Mouse (Mus musculus) liver, embryonic 16.5 days (tissue): ENCODE results near the gene Natd1. TPM values are rescaled to one million over a fixed set of nuclear protein-coding genes. Genes with fewer than 3 reads are reported as not detected.
A peak's percentile ranks its signal among the peaks of the same experiment; 100 is the strongest.

Experiments used
- ATAC-seq: fragments of 200-750 bp; cut with Nextera tagmentation; 2 replicates; pipeline ENCODE4 v1.8.0; 2017; ENCODE audit warnings: low read depth, mild to moderate bottlenecking, moderate number of reproducible peaks, moderate library complexity
- H3K27ac ChIP-seq: fragments of 300-500 bp; sonication (generic); 2 replicates; pipeline ENCODE4 v1.5.1; 2014; ENCODE audit warnings: mild to moderate bottlenecking, low read length
- H3K27me3 ChIP-seq: fragments of 300-500 bp; sonication (generic); 2 replicates; pipeline ENCODE4 v1.6.1; 2014; ENCODE audit warnings: low read depth, low read length, mixed read lengths; ENCODE audit not compliant: control insufficient read depth, insufficient read depth
- H3K36me3 ChIP-seq: fragments of 300-500 bp; sonication (generic); 2 replicates; pipeline ENCODE4 v1.6.1; 2014; ENCODE audit warnings: mild to moderate bottlenecking; ENCODE audit not compliant: control insufficient read depth, insufficient read depth
- H3K4me1 ChIP-seq: fragments of 300-500 bp; sonication (generic); 2 replicates; pipeline ENCODE4 v1.6.1; 2014; ENCODE audit warnings: low read depth, low read length, mixed read lengths; ENCODE audit not compliant: control insufficient read depth
- H3K4me2 ChIP-seq: fragments of 300-500 bp; sonication (generic); 2 replicates; pipeline ENCODE4 v1.6.1; 2014; ENCODE audit warnings: low read depth, low read length, mixed read lengths
- H3K4me3 ChIP-seq: fragments of 300-500 bp; sonication (generic); 2 replicates; pipeline ENCODE4 v1.5.1; 2014; ENCODE audit warnings: low read depth, mild to moderate bottlenecking, low read length
- H3K9ac ChIP-seq: fragments of 300-500 bp; sonication (generic); 2 replicates; pipeline ENCODE4 v1.6.1; 2014; ENCODE audit warnings: low read depth, low read length
- H3K9me3 ChIP-seq: fragments of 300-500 bp; sonication (generic); replicated peaks from 2 replicates; pipeline ENCODE4 v1.6.1; 2016; ENCODE audit warnings: low read length; ENCODE audit not compliant: control insufficient read depth
- WGBS: fragments of 180-500 bp; shearing (Covaris S2); extraction: QIAGEN DNeasy Blood & Tissue Kit; methylation state at CpG from one replicate; pipeline ENCODE4 v1.1.7; 2014; ENCODE audit not compliant: insufficient replicate concordance; 5-methylcytosine and 5-hydroxymethylcytosine counted together
- polyA plus RNA-seq: library from polyadenylated mRNA; unstranded; fragments of >200 nt; fragmentation: Nextera tagmentation; extraction: Ambion mirVana; gene quantifications from 2 replicates; pipeline ENCODE4 v1.2.1, GENCODE M21; 2015

Natd1 gene
- polyA plus RNA-seq, 1 experiment from 2014 or later: 14.3 TPM

DNA sequence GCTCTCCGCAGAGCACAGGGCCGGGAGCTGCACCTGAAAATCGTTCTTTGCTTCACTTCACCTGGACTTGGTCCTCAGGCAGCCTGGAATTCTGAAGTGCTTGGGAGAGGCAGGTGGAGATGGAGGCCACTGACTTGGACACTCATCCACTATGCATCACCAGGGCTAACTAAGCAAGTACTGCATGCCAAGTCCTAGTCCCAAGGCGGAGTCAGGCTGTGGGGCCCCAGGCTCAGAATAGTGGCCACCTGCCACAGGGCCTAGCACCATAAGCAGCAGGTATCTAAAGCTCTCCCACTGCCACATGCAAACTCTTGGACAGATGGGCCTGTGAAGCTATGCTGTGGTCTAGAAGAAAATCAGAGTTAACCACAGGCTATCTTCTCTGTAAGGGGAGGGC lies 8.1 kb downstream of the Natd1 start:
- Histone ChIP-seq H3K9me3 (no peaks in the 10 kb centered on the region), H3K4me2 (no peak overlapping the region), H3K27me3 (no peaks in the 10 kb centered on the region), H3K4me3 (no peak overlapping the region), H3K27ac (no peak overlapping the region), H3K9ac (no peak overlapping the region), H3K4me1 (peaks cover under 1% of the 10 kb centered on the region; the same call in 1 of the 2 replicates), H3K36me3 (peaks cover 10% of the 10 kb centered on the region)
- no peak for ATAC-seq
- WGBS: 91% methylated on average over 4 of the region's 4 CpGs

DNA sequence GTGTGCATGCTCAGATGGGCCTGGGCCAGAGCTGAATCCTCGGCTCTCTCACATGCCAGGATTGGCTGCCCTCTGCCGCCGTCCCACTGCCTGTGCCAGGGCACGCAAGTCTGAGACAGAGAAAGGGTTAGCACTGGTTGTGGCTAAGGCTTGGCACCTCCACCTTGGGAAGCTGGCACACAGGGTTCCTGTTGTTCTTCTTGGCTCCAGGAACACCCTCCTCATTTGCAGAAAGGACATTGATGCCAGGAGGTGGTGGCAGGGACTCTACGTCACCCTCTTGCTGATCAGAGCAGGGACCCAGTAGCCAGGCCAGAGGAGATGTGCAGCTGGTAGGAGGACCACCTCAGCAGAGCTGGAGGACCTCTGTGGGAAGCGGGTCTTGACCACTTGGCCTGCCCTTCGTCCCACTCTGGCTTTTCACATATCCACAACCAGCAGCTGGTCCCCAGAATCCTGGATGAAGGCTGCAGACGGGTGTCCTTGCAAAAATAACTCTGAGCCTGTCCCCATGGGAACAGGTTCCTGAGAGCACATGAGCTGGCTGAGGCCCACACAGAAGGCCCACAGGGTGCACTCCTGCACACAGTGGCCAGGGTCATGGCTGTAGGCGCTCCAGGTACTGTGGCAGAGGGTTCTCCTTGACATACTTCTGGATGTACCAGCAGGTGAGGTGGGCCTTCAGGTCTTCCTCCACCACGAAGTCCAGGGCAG lies 9.0 kb downstream of the Natd1 start:
- Histone ChIP-seq H3K4me2 (no peak overlapping the region), H3K9ac (no peak overlapping the region), H3K36me3 (peaks cover 10% of the 10 kb centered on the region), H3K9me3 (no peaks in the 10 kb centered on the region), H3K27me3 (no peaks in the 10 kb centered on the region), H3K4me3 (no peak overlapping the region), H3K4me1 (no peaks in the 10 kb centered on the region), H3K27ac (no peak overlapping the region)
- ATAC-seq: no peak
- WGBS: 80% methylated on average over 10 of the region's 10 CpGs

DNA sequence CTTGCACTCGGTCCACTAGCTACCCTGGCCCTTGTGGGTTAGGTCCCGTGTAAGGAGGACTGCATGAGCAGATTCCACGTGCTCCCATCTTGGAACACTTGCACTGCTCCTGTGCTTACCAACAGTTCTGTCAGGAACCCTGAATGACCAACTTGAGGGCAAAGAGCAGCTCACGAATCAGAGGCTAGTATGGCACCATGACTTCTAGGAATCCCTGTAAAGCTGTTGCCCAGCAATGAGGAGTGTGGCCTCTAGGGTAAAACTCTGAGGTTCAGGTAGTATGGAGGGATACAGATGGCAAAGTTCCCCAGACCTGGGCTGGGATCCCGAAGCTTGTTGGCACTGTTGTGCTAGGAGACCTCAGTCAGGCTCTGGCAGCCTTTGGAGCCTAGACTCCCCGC lies 10.9 kb downstream of the Natd1 start:
- no peaks in the 10 kb centered on the region for H3K27me3 ChIP-seq
- 71% methylated on average over 6 of the region's 6 CpGs for WGBS

DNA sequence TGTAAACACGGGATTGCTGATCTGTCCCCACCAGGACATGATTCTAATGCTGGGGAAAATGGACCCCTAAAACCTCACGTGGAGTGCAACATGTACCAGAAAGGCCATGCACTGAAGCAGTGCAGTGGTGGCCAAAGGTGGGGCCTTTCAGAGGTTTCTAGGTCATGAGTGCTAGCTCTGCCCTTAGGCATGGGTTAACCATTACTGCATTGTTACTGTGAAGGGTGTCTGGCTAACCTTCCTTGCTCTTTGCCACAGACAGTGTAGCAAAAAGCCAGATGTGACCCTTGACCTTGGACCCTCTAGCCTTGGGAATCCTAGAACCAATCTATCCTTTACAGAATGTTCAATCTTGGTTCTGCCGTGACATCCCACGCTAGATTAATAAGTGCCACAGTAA lies 12.1 kb downstream of the Natd1 start:
- H3K27ac ChIP-seq: no peak overlapping the region
- no peak overlapping the region for H3K4me3 ChIP-seq
- H3K4me1 ChIP-seq: no peaks in the 10 kb centered on the region
- H3K36me3 ChIP-seq: peaks cover 10% of the 10 kb centered on the region
- 57% methylated on average over 4 of the region's 4 CpGs for WGBS
- ATAC-seq: peak; percentile 68
- no peak overlapping the region for H3K4me2 ChIP-seq
- H3K9ac ChIP-seq: no peak overlapping the region
- H3K9me3 ChIP-seq: no peaks in the 10 kb centered on the region
- H3K27me3 ChIP-seq: no peaks in the 10 kb centered on the region

More for the DNA sequence above, 10.9 kb downstream of the Natd1 start:
- Histone ChIP-seq H3K27ac (no peak overlapping the region), H3K4me2 (no peak overlapping the region), H3K4me1 (no peaks in the 10 kb centered on the region), H3K9me3 (no peaks in the 10 kb centered on the region), H3K36me3 (peaks cover 10% of the 10 kb centered on the region), H3K9ac (no peak overlapping the region), H3K4me3 (no peak overlapping the region)
- ATAC-seq: no peak

GRCm38 (mm10) chr11:60902001-60902400 lies 12.5 kb downstream of the Natd1 start:
- Histone ChIP-seq H3K36me3 (peaks cover 10% of the 10 kb centered on the region), H3K27ac (no peak overlapping the region), H3K4me3 (no peak overlapping the region), H3K9me3 (no peaks in the 10 kb centered on the region), H3K4me1 (no peaks in the 10 kb centered on the region), H3K9ac (no peak overlapping the region), H3K27me3 (no peaks in the 10 kb centered on the region), H3K4me2 (no peak overlapping the region)
- 69% methylated on average over 7 of the region's 7 CpGs for WGBS
- no peak for ATAC-seq

DNA sequence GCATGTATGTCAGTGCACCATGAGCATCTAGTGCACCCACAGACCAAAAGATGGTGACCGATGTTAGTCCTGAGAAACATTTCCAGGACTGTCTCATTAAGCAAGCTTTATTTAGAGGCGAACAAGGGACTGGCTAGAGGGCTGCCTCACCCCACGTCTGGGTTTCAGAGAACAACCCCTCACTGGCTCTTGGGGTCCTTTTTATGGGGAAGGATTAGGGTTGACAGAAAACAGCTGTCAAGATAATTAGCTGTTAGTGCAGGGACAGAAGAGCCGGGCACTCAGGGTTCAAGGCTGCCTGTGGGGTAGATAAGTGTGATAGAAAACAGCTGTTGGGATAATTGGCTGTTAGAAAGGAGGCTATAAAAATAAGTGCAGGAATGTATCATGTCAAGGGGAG lies 18.6 kb downstream of the Natd1 start:
- Histone ChIP-seq H3K27me3 (no peaks in the 10 kb centered on the region), H3K4me1 (no peaks in the 10 kb centered on the region), H3K4me3 (no peak overlapping the region), H3K36me3 (no peaks in the 10 kb centered on the region), H3K4me2 (no peak overlapping the region), H3K27ac (no peak overlapping the region), H3K9ac (no peak overlapping the region), H3K9me3 (no peaks in the 10 kb centered on the region)
- WGBS: 37% methylated on average over 4 of the region's 4 CpGs
- no peak for ATAC-seq

DNA sequence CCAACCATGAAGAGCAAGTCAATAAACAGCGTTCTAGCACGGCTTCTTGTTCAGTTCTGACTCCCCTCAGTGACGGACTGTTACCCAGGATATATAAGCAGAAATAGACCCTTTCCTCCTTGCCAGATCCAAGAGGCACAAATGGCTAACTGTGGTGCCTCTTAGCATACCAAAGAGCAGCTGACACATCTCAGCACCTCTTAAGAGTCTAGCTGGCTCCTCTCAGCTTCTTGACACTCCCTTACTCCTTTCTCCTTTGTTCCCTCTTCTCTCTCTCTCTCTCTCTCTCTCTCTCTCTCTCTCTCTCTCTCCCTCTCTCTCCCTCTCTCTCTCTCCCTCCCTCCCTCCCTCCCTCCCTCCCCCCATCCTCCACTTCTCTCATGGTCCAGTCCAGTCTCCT lies 23.8 kb downstream of the Natd1 start:
- ATAC-seq: no peak
- WGBS: 46% methylated on average over 3 of the region's 3 CpGs
- Histone ChIP-seq H3K4me2 (no peak overlapping the region), H3K27ac (no peak overlapping the region), H3K9ac (no peak overlapping the region), H3K9me3 (no peaks in the 10 kb centered on the region), H3K27me3 (no peaks in the 10 kb centered on the region), H3K4me3 (no peak overlapping the region), H3K4me1 (no peaks in the 10 kb centered on the region), H3K36me3 (no peaks in the 10 kb centered on the region)

GRCm38 (mm10) chr11:60890286-60890685 lies 24.3 kb downstream of the Natd1 start:
- H3K4me1 ChIP-seq: no peaks in the 10 kb centered on the region
- H3K36me3 ChIP-seq: no peaks in the 10 kb centered on the region
- no peak overlapping the region for H3K4me2 ChIP-seq
- H3K27ac ChIP-seq: no peak overlapping the region
- H3K9me3 ChIP-seq: no peaks in the 10 kb centered on the region
- no peak for ATAC-seq
- 52% methylated on average over 6 of the region's 6 CpGs for WGBS
- no peak overlapping the region for H3K4me3 ChIP-seq
- H3K27me3 ChIP-seq: no peaks in the 10 kb centered on the region
- no peak overlapping the region for H3K9ac ChIP-seq

GRCm38 (mm10) chr11:60889861-60890260 lies 24.7 kb downstream of the Natd1 start:
- no peak overlapping the region for H3K4me3 ChIP-seq
- no peaks in the 10 kb centered on the region for H3K27me3 ChIP-seq
- no peaks in the 10 kb centered on the region for H3K36me3 ChIP-seq
- 38% methylated on average over 2 of the region's 2 CpGs for WGBS
- no peaks in the 10 kb centered on the region for H3K9me3 ChIP-seq
- no peak for ATAC-seq
- H3K4me1 ChIP-seq: no peaks in the 10 kb centered on the region
- H3K9ac ChIP-seq: no peak overlapping the region
- no peak overlapping the region for H3K27ac ChIP-seq
- no peak overlapping the region for H3K4me2 ChIP-seq
